Mouse (Mus musculus): ENCODE data around the gene Vgll2.

DNA sequence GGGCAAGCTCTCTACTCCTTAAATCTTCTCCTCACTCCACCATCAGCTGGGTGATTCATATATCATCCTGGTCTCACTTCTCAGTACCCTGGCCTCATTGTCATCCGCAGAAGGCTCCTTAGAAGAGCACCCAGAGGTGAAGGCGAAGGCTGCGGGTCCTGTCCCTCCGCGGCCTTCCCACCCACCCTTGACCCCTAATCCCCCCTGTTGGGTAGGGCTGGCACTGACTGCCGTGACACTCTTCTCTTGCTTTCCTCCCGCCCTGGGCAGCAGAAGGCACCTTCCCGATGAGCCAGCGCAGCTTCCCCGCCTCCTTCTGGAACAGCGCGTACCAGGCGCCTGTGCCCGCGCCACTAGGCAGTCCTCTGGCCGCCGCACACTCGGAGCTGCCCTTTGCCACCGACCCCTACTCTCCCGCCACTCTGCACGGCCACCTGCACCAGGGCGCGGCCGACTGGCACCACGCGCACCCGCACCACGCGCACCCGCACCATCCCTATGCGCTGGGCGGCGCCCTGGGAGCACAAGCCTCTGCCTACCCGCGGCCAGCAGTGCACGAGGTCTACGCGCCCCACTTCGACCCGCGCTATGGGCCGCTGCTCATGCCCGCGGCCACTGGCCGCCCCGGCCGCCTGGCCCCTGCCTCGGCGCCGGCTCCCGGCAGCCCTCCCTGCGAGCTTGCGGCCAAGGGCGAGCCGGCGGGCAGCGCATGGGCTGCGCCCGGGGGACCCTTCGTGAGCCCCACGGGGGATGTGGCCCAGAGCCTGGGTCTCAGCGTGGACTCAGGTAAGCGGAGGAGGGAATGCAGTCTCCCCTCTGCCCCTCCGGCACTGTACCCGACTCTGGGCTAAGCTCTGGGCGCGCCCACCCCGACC, 5.1 kb downstream of the Vgll2 start:
- TF ChIP-seq POLR2A (IDR thresholded peaks at IDR 0.05; ENCODE audit: borderline replicate concordance, insufficient read depth, low read length) (no peak), CTCF (IDR thresholded peaks at IDR 0.05; ENCODE audit: borderline replicate concordance, insufficient read depth, low read depth, low read length) (no peak)
